Mouse (Mus musculus) left cerebral cortex, adult 2 months (tissue): ENCODE measurements at regions not wholly inside any gene's neighbourhood (a gene's known extent, or its start where the extent isn't known, plus 50 kb on each side); places are given as distances from the start of the nearest gene placed in this dataset.

Experiments
- DNase-seq, 2 experiments: peaks; one replicate each; pipeline ENCODE4 v3.0.0; 2021 to 2022; ENCODE audit warnings: low spot score in 2 of 2, mixed read lengths in 1 of 2; ENCODE audit errors: extremely low spot score in 1 of 2
- H3K27ac ChIP-seq: fragments of 200-600 bp; 2 replicates; pipeline ENCODE4 v1.8.1; 2022
- H3K4me3 ChIP-seq: fragments of 200-600 bp; 2 replicates; pipeline ENCODE4 v1.8.1; 2022
- CTCF ChIP-seq: fragments of 200-600 bp; IDR thresholded peaks from 2 replicates; pipeline ENCODE4 v1.8.1; 2022; ENCODE audit warnings: antibody characterized with exemption, mild to moderate bottlenecking, moderate library complexity
- intact Hi-C: fragments of 180-260 bp; cut with DNase I; formaldehyde crosslinking; loops from one replicate; pipeline ENCODE4 v1.15.1; 2025

DNA sequence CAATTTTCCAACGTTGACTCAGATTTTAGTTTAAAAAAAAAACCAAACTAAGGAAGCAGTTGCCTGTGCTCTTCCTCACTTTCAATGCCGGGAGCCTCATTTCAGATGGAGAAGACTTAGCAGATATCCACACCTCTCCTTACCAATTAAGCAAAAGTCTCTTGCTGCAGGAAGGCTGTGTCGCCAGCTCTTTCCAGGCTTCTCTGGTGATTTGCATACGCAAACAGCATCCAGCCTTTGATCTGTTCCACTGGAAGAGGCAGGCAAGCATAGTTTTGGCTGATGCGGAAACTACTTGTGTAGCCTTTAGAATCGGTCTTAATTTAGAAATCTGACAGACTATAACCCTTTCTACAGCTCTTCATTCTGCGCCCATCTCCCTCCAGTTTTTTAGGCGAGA is 108.5 kb downstream of the Cavin4 start:
- intact Hi-C loops: loop anchor here (1.0 to 5.0 kb wide), 4 partner anchors 81 to 855 kb away; no protein-coding TSS in a partner anchor
- no peak for TF ChIP-seq CTCF
- Histone ChIP-seq H3K27ac (0 out of 2 replicates have a peak overlapping the region, but pooled peaks have one; percentile 1), H3K4me3 (peak overlapping the region; percentile 32)
- DNase-seq: no peak

DNA sequence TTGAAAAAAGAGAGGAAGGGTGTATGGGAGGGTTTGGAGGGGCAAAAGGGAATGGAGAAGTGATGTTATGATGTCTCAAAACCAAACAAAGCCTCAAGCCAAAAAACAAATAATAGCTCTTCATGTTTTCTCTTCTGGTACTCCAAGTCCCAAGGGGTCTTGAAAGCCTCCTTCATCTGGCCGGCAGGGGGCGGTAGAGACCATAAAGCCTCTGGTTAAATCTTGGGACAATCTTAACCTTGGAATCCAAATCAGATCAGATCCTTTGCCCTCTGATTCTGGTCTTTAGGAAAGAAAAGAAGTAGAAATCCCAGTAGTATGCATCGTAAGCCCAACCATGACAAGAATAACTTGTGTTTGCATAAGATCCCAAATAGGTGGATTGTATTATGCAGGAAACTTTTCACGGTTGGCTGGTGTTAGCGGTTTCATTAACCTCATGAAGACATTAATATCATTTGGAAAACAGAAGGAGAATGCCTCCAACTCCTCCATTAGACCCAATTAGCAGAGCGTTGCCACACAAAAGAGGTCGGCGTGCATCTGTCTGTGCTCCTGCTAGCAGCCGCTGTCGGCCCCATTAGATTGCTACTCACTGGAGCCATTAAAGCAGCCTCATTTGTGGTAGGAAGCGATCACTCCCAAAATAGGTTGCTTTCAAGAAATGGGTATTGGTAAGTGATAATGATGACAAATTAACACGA is 116.0 kb downstream of the Cavin4 start:
- Histone ChIP-seq H3K4me3 (no peak overlapping the region), H3K27ac (no peak overlapping the region)
- intact Hi-C loops: loop anchor here (1.0 to 5.0 kb wide), 2 partner anchors 472 to 543 kb away; no protein-coding TSS in a partner anchor
- peak; percentile 67 to 79 for DNase-seq
- TF ChIP-seq CTCF: peak; percentile 98

DNA sequence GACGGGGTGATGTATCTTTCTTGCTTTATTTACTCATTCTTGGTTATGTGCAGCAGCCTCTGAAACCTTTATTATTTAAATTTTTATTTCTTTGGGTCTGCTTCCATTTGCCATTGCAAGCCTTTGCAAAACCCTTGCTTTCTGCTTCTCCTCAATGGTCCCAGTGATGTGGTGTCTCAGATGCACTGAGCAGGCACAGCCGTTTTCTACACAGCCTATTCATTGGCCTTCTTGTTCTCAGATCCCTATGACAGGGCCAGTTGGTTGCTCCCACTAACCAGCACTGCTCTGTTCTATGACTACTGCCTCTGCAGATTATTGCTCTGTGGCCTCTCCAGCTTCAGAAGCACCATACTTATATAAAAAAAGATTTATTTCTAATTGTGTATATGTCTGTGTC is 116.6 kb downstream of the Cavin4 start:
- TF ChIP-seq CTCF: no peak
- intact Hi-C loops: loop anchor here (1.0 to 5.0 kb wide), 3 partner anchors 279 to 542 kb away; partner anchors contain the start of gene Plppr1
- H3K4me3 ChIP-seq: no peak overlapping the region
- H3K27ac ChIP-seq: no peak overlapping the region
- DNase-seq: no peak

DNA sequence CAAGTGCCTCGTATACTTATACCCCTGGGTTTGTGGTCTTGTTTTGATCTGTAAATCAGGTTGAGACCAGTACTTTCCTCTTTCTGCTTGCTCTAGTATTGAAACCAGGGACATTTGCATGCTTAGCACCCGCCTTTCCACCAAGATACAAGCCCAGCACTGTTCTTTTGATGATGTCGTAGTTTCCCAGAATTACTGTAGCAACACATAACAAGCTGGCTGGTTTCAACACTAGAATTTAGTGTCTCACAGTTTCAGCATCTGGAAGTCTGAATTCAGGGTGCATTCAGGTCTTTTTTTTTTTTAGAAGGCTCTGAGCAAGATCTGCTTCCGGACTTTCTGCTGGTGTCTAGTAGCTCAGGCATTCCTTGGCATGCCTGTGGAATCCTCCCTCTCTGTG is 117.8 kb downstream of the Cavin4 start:
- no peak overlapping the region for H3K4me3 ChIP-seq
- intact Hi-C loops: loop anchor here (2.0 kb wide), 1 partner anchor 278 kb away; the partner anchor contains the start of gene Plppr1
- TF ChIP-seq CTCF: no peak
- DNase-seq: no peak
- H3K27ac ChIP-seq: no peak overlapping the region

DNA sequence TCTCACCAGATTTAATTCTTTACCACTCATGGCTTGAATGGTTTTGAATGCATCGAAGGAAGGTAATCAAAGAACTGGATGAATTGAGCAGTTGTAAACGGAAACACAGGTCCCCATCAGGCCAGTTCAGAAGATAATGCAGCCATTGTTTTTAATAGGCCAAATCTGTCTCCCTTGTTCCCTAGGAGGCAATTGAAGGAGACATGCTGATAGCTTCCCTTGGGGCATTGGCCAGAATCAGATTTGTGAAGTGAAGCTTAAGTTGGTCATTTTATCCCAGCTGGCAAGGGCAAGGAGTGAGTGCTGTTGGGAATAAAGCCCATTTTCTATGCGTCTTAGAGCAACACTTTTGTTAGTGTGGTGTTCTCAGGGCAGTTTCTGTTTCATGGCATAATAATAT is 119.4 kb downstream of the Cavin4 start:
- no peak for TF ChIP-seq CTCF
- Histone ChIP-seq H3K4me3 (no peak overlapping the region), H3K27ac (no peak overlapping the region)
- no peak for DNase-seq
- intact Hi-C loops: no loop called here

DNA sequence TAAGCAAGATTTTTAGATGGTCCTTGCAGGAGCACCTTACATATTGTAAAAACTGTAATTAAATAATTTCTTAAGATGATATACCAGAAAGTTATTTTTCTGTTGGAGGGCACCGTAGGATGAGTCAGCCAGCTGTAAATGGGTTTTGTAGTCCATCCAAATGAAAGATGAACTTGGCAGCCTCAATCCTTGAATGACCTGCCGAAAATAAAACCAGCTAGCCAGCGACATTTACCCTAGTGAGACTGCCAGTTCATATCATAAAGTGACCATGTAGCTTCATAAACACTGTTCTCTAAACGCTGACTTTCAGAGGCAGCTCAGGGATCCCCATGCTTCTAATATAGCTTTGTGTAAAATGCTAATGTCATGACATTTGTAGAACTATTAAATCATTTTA is 127.8 kb downstream of the Cavin4 start:
- DNase-seq: no peak
- no peak for TF ChIP-seq CTCF
- intact Hi-C loops: no loop called here
- no peak overlapping the region for H3K4me3 ChIP-seq
- H3K27ac ChIP-seq: no peak overlapping the region

DNA sequence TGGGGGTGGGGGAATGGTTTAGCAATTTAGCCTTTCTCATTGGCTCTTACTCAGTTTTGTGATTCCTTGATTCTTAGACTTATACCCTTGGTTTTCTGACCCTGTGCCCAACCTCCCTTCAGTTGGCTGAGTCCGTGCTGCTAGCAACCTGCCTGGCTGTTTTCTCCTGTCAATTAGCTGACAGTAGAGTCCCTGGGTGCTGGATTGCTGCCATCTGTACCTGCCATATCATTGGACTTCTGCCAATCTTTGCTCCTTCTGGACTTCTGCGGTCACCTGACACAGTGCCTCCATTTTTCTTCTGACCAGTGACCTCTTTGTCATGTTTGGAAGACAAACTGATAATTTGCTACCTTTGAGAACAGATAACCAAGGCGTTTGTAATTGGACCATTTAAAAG is 140.5 kb downstream of the Cavin4 start:
- no peak overlapping the region for H3K27ac ChIP-seq
- TF ChIP-seq CTCF: no peak
- H3K4me3 ChIP-seq: no peak overlapping the region
- intact Hi-C loops: no loop called here
- no peak for DNase-seq

DNA sequence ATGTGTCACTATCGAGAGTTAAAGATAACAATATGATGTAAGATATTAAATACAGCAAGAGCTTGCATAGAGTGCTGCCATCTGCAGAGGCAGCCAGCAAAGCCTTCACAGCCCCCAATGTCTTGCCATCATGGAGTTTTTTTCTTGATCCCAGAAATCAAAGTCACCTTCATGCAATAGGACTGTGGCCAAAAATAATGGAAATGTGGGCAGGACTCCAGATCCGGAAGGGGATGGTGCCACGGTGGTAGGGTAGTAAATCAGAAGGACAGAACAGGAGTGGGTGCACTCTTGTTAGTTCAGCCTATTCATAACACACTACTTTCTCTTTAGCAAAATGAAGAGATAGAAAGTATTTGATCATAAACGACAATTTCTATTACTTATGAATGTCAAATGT is 145.3 kb downstream of the Cavin4 start:
- TF ChIP-seq CTCF: no peak
- no peak overlapping the region for H3K4me3 ChIP-seq
- intact Hi-C loops: no loop called here
- H3K27ac ChIP-seq: no peak overlapping the region
- DNase-seq: no peak

DNA sequence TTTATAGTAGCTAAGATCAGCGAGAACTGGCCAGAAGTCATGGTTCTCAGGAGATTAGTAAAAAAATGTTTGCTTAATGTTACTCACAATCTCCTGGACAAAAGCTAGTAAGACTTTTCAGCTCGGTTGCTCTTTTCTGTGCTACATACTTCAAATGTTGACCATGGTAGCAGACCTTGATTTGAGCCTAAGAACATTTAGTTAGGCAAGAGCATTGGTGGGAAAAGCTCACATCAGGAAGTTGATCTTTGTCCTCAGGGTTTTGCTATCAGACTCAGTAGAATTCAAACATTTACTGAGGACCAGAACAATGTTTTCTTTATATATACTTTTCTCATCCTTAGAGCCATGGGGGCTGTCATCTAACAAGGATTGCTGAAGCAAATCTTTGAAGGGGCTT is 170.4 kb downstream of the Cavin4 start:
- H3K27ac ChIP-seq: no peak overlapping the region
- intact Hi-C loops: no loop called here
- no peak for DNase-seq
- TF ChIP-seq CTCF: no peak
- H3K4me3 ChIP-seq: no peak overlapping the region

DNA sequence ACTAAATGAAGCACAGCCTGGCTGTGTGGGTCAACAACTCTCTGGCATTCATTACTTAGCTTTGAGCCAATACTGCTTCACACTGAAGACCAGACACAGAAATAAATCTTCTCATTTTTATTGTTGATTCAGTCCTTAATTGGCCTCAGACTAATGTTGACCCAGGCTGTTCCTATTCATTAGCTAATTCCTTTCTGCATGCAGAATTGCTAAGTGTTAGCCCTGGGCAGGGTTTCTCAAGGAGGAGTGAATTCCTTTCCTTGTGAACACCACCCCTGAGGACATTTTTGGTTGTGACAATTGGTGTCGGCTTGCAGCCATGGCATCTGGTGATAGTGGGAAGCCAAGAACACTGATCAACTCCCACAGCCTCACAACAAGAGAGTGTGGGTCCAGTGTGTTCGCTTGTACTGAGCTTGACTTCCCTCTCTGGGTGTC is 179.5 kb downstream of the Cavin4 start:
- intact Hi-C loops: no loop called here
- DNase-seq: no peak
- H3K27ac ChIP-seq: no peak overlapping the region
- H3K4me3 ChIP-seq: no peak overlapping the region
- TF ChIP-seq CTCF: no peak

DNA sequence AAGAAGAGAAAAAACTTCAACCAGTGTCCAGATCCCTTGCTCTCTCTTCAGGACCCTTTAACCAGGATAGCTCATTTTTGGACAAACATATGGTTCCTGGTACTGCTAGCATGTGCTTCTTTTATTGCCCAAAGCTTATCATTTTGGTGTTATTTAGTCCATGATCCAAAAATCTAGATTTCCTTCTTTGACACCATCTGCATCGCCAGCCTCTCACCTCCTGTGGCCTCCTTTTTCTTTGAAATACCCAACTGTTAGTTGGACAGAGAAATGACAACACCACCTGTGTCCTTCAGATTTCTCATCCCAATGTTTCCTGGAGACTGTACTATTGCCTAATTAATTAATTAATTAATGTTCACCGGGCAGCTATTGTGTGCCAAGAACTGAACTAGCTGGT is 188.0 kb upstream of the Plppr1 start:
- TF ChIP-seq CTCF: no peak
- no peak overlapping the region for H3K27ac ChIP-seq
- no peak for DNase-seq
- intact Hi-C loops: loop anchor here (5.0 kb wide), 1 partner anchor 44 kb away; no protein-coding TSS in a partner anchor
- H3K4me3 ChIP-seq: no peak overlapping the region

DNA sequence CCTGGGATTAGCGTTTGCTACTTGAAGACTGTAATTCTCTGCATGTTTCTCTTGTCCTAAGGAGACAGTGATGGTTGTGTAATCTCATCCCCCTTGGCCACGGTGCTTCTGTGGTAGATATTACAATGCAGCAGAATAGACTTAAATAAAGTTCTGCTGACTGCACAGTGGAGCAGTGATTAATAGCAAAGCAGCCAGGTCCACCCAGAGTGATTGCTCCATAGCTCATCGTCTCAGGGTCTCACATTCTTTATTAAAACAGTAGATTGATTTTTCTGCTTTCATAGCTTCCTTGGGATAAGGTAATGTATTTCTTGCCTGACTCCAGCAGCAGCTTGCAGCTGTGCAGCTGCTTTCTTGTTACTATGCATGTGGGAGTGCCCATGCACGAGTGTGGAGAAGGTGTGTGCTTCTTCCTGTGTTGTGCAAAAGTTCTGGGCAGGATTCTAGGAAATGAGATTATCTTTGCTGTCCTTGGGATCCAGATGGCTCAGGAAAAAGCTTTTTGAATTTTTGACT is 169.9 kb upstream of the Plppr1 start:
- no peak for DNase-seq
- no peak for TF ChIP-seq CTCF
- Histone ChIP-seq H3K27ac (no peak overlapping the region), H3K4me3 (no peak overlapping the region)
- intact Hi-C loops: no loop called here

DNA sequence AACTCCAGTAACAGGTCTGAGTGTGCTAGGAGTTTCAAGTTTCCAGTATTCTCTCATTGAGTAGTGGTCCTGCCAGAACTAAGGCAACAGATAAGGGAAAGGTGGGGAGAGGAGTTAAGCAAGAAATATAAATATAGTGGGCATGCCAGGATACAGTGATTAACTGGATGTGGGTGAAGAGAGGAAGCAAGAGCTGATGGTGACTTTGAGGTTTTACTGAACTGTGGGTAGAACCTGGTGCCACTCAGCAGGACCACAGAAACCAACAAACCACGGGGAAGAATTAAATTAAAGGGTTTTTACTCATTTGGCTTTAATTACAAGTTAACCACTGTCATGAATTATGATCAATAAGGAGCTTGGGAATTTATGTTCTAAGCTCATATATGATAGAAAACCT is 154.5 kb upstream of the Plppr1 start:
- TF ChIP-seq CTCF: no peak
- intact Hi-C loops: no loop called here
- Histone ChIP-seq H3K27ac (no peak overlapping the region), H3K4me3 (no peak overlapping the region)
- DNase-seq: no peak
